Mouse (Mus musculus): ENCODE measurements at regions not wholly inside any gene's neighbourhood (a gene's known extent, or its start where the extent isn't known, plus 50 kb on each side); places are given as distances from the start of the nearest gene placed in this dataset.

GRCm38 (mm10) chr12:59509857-59510256, 290.3 kb upstream of the Fbxo33 start:
- no peak for TF ChIP-seq CTCF (IDR thresholded peaks at IDR 0.05; ENCODE audit: borderline replicate concordance, extremely low read depth, insufficient read depth, insufficient read length)
- TF ChIP-seq POLR2A (IDR thresholded peaks at IDR 0.05; ENCODE audit: borderline replicate concordance, extremely low read depth, insufficient read depth, insufficient read length, poor library complexity, severe bottlenecking) = no peak

Data from brain, embryonic 14.5 days (tissue).